In the genomic region with DNA sequence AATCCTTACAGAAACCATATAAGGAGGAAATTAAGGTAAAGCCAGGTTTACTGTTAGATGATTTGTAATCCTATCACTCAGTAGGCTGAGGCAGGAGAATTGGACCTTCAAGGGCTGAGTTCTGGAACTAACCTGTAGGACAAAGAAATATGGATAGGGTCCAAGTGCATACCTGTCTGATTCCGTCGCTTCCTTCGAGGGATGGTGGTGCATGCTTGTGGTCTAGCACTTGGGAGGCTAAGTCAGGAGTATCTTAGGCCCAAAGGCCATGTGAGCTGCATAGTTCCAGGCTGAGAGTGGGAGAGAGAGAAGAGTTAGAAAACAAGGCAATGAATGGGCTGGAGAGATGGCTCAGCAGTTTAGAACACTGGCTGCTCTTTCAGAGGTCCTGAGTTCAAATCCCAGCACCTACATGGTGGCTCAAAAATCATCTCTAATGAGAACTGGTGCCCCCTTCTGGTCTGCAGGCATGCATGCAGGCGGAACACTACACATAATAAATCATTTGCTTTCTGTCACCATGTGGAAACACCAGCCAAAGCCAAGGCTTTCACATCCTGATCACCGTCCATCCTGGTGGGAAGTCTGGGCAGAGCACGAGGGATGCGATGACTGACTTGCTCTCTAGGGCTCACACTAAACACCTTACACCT, we compare ENCODE assay signal across 8 mouse cellular contexts. TPM values are rescaled to one million over a fixed set of nuclear protein-coding genes. Genes with fewer than 3 reads are reported as not detected.
DNase-seq lines count a peak whose midpoint lies in the region; ATAC-seq and TF ChIP-seq lines count a peak whose summit lies in the region.

No protein-coding gene starts in this region.

- H3K9ac ChIP-seq in embryonic facial prominence, embryonic 14.5 days (ENCODE audit: low read depth, low read length) = no peak overlapping the region
- H3K9ac ChIP-seq in intestine, embryonic 15.5 days = no peak overlapping the region
- no peak overlapping the region for H3K9ac ChIP-seq in midbrain, embryonic 11.5 days (ENCODE audit: low read length)

- no peaks in the 10 kb centered on the region for H3K27me3 ChIP-seq in cerebellum, adult 2 months (ENCODE audit: control insufficient read depth, insufficient read depth, low read length)
- H3K27me3 ChIP-seq in embryonic facial prominence, embryonic 14.5 days (replicated peaks; ENCODE audit: control insufficient read depth, insufficient read depth, low read length) = no peaks in the 10 kb centered on the region
- no peaks in the 10 kb centered on the region for H3K27me3 ChIP-seq in intestine, embryonic 15.5 days (replicated peaks)
- no peaks in the 10 kb centered on the region for H3K27me3 ChIP-seq in midbrain, embryonic 11.5 days (ENCODE audit: control insufficient read depth, insufficient read depth, low read length)

- H3K27ac ChIP-seq in cerebellum, adult 2 months (ENCODE audit: insufficient read depth, low read length) = no peak overlapping the region
- H3K27ac ChIP-seq in embryonic facial prominence, embryonic 14.5 days (replicated peaks; ENCODE audit: low read depth, low read length) = no peak overlapping the region
- no peak overlapping the region for H3K27ac ChIP-seq in intestine, embryonic 15.5 days
- no peak overlapping the region for H3K27ac ChIP-seq in midbrain, embryonic 11.5 days (ENCODE audit: low read depth, low read length)

- peak in 1 of 2 experiments; percentile 21 for DNase-seq in cerebellum, adult 2 months
- peak; percentile 67 for DNase-seq in A20 (ENCODE audit: low read depth, low spot score)
- no peak for DNase-seq in embryonic facial prominence, embryonic 14.5 days (ENCODE audit: low spot score)
- peak; percentile 86 for DNase-seq in midbrain, embryonic 11.5 days (ENCODE audit: low spot score, missing footprints)
- peak; percentile 56 for DNase-seq in thymus, postnatal 4 days
- DNase-seq in layer of hippocampus, postnatal 25 days (ENCODE audit: extremely low spot score in 1 of 2, low spot score in 1 of 2) = no peak

- 90% methylated on average over 7 of the region's 7 CpGs for WGBS in cerebellum, adult 2 months
- WGBS in embryonic facial prominence, embryonic 14.5 days = 96% methylated on average over 7 of the region's 7 CpGs
- 96% methylated on average over 7 of the region's 7 CpGs for WGBS in intestine, embryonic 15.5 days
- WGBS in midbrain, embryonic 11.5 days = 96% methylated on average over 7 of the region's 7 CpGs

- H3K4me3 ChIP-seq in cerebellum, adult 2 months (replicated peaks; ENCODE audit: insufficient read depth, low read depth, low read length) = no peak overlapping the region
- H3K4me3 ChIP-seq in embryonic facial prominence, embryonic 14.5 days (ENCODE audit: low read depth, low read length) = peak overlapping the region; percentile 65
- H3K4me3 ChIP-seq in intestine, embryonic 15.5 days (replicated peaks) = peak overlapping the region; percentile 64
- no peak overlapping the region for H3K4me3 ChIP-seq in midbrain, embryonic 11.5 days (ENCODE audit: low read depth, low read length)

- no peak for ATAC-seq in cerebellum, adult (ENCODE audit: insufficient number of reproducible peaks, low FRiP score, low TSS enrichment)
- ATAC-seq in embryonic facial prominence, embryonic 14.5 days (ENCODE audit: low read depth) = no peak
- no peak for ATAC-seq in intestine, embryonic 15.5 days
- ATAC-seq in midbrain, embryonic 11.5 days (ENCODE audit: low FRiP score) = no peak

- H3K4me1 ChIP-seq in cerebellum, adult 2 months (ENCODE audit: control insufficient read depth, insufficient read depth, low read length) = peaks cover 5% of the 10 kb centered on the region; the same call in 1 of the 2 replicates
- peaks cover 14% of the 10 kb centered on the region for H3K4me1 ChIP-seq in embryonic facial prominence, embryonic 14.5 days (ENCODE audit: control insufficient read depth, insufficient read depth, low read length)
- H3K4me1 ChIP-seq in intestine, embryonic 15.5 days (replicated peaks) = peaks cover 8% of the 10 kb centered on the region
- H3K4me1 ChIP-seq in midbrain, embryonic 11.5 days (ENCODE audit: control insufficient read depth, insufficient read depth, low read length) = peaks cover 10% of the 10 kb centered on the region

- TF ChIP-seq CTCF in cerebellum, adult 2 months (IDR thresholded peaks at IDR 0.05; ENCODE audit: borderline replicate concordance, insufficient read depth, low read depth, low read length) = peak; percentile 27; the same call in 1 of the 2 replicates

- H3K9me3 ChIP-seq in embryonic facial prominence, embryonic 14.5 days (ENCODE audit: control insufficient read depth, low read length) = peaks cover 9% of the 10 kb centered on the region
- no peaks in the 10 kb centered on the region for H3K9me3 ChIP-seq in intestine, embryonic 15.5 days
- H3K9me3 ChIP-seq in midbrain, embryonic 11.5 days (ENCODE audit: control insufficient read depth, low read length) = peaks cover 2% of the 10 kb centered on the region; the same call in 1 of the 2 replicates

- peak overlapping the region; percentile 78 for H3K4me2 ChIP-seq in embryonic facial prominence, embryonic 14.5 days (ENCODE audit: low read depth, low read length)
- H3K4me2 ChIP-seq in intestine, embryonic 15.5 days (replicated peaks) = peak overlapping the region; percentile 94
- peak overlapping the region; percentile 91; the same call in 1 of the 2 replicates for H3K4me2 ChIP-seq in midbrain, embryonic 11.5 days

- peaks cover 15% of the 10 kb centered on the region for H3K36me3 ChIP-seq in embryonic facial prominence, embryonic 14.5 days (ENCODE audit: control insufficient read depth, insufficient read depth, low read length)
- H3K36me3 ChIP-seq in intestine, embryonic 15.5 days = no peaks in the 10 kb centered on the region
- H3K36me3 ChIP-seq in midbrain, embryonic 11.5 days (ENCODE audit: control insufficient read depth, insufficient read depth, low read length) = peaks cover 2% of the 10 kb centered on the region; the same call in 1 of the 2 replicates

- TF ChIP-seq POLR2A in cerebellum, adult 2 months (IDR thresholded peaks at IDR 0.05; ENCODE audit: borderline replicate concordance, insufficient read depth, low read length) = no peak

RNA-seq across cellular contexts. Expression of a gene that starts 1.3 kb away (rescaled TPM):
- polyA plus RNA-seq in cerebellum, adult 2 months (2012; rRNA removed) = 276 and 289 TPM in 2 replicates
- 138 and 141 TPM in 2 replicates for polyA plus RNA-seq in embryonic facial prominence, embryonic 14.5 days (2014; fragmentation: Nextera tagmentation; extraction: Ambion mirVana)
- polyA plus RNA-seq in intestine, embryonic 15.5 days (2015; fragmentation: Nextera tagmentation; extraction: Ambion mirVana) = 159 and 170 TPM in 2 replicates
- polyA plus RNA-seq in midbrain, embryonic 11.5 days (2014; fragmentation: Nextera tagmentation; extraction: Ambion mirVana) = 105 and 112 TPM in 2 replicates
- 100 to 1,000 TPM; 144 to 151 TPM for total RNA-seq in layer of hippocampus, postnatal 25 days (2021)

RNA-seq across cellular contexts. Expression of a gene that starts 29.9 kb away (rescaled TPM):
- 104 and 109 TPM in 2 replicates for polyA plus RNA-seq in cerebellum, adult 2 months (2012; rRNA removed)
- polyA plus RNA-seq in embryonic facial prominence, embryonic 14.5 days (2014; fragmentation: Nextera tagmentation; extraction: Ambion mirVana) = 5.0 and 7.2 TPM in 2 replicates
- 1.8 and 2.1 TPM in 2 replicates for polyA plus RNA-seq in intestine, embryonic 15.5 days (2015; fragmentation: Nextera tagmentation; extraction: Ambion mirVana)
- polyA plus RNA-seq in midbrain, embryonic 11.5 days (2014; fragmentation: Nextera tagmentation; extraction: Ambion mirVana) = 1.2 and 1.6 TPM in 2 replicates
- total RNA-seq in layer of hippocampus, postnatal 25 days (2021) = 100 to 1,000 TPM; 139 to 188 TPM

RNA-seq across cellular contexts. Expression of a gene that starts 35.4 kb away (rescaled TPM):
- 669 and 677 TPM in 2 replicates for polyA plus RNA-seq in cerebellum, adult 2 months (2012; rRNA removed)
- polyA plus RNA-seq in embryonic facial prominence, embryonic 14.5 days (2014; fragmentation: Nextera tagmentation; extraction: Ambion mirVana) = 346 and 352 TPM in 2 replicates
- 336 and 340 TPM in 2 replicates for polyA plus RNA-seq in intestine, embryonic 15.5 days (2015; fragmentation: Nextera tagmentation; extraction: Ambion mirVana)
- 430 and 435 TPM in 2 replicates for polyA plus RNA-seq in midbrain, embryonic 11.5 days (2014; fragmentation: Nextera tagmentation; extraction: Ambion mirVana)
- 100 to 1,000 TPM; 670 to 704 TPM for total RNA-seq in layer of hippocampus, postnatal 25 days (2021)

RNA-seq across cellular contexts. Expression of a gene that starts 42.4 kb away (rescaled TPM):
- 57.3 and 64.8 TPM in 2 replicates for polyA plus RNA-seq in cerebellum, adult 2 months (2012; rRNA removed)
- polyA plus RNA-seq in embryonic facial prominence, embryonic 14.5 days (2014; fragmentation: Nextera tagmentation; extraction: Ambion mirVana) = 10.4 and 11.9 TPM in 2 replicates
- 13.4 and 14.3 TPM in 2 replicates for polyA plus RNA-seq in intestine, embryonic 15.5 days (2015; fragmentation: Nextera tagmentation; extraction: Ambion mirVana)
- polyA plus RNA-seq in midbrain, embryonic 11.5 days (2014; fragmentation: Nextera tagmentation; extraction: Ambion mirVana) = 9.3 and 9.9 TPM in 2 replicates
- 10 to 100 TPM; 42.4 to 49.6 TPM for total RNA-seq in layer of hippocampus, postnatal 25 days (2021)

RNA-seq across cellular contexts. Expression of a gene that starts 46.7 kb away (rescaled TPM):
- polyA plus RNA-seq in cerebellum, adult 2 months (2012; rRNA removed) = 958 and 983 TPM in 2 replicates
- polyA plus RNA-seq in embryonic facial prominence, embryonic 14.5 days (2014; fragmentation: Nextera tagmentation; extraction: Ambion mirVana) = 255 and 263 TPM in 2 replicates
- polyA plus RNA-seq in intestine, embryonic 15.5 days (2015; fragmentation: Nextera tagmentation; extraction: Ambion mirVana) = 241 and 282 TPM in 2 replicates
- polyA plus RNA-seq in midbrain, embryonic 11.5 days (2014; fragmentation: Nextera tagmentation; extraction: Ambion mirVana) = 258 and 288 TPM in 2 replicates
- 1,000 to 10,000 TPM; 1,178 to 1,233 TPM for total RNA-seq in layer of hippocampus, postnatal 25 days (2021)

Comparison
In these comparisons a context has a peak if more than half of its experiments do, and no peak if none do; other contexts are left out.
1. DNase-seq: peak in A20 (single experiment), midbrain, embryonic 11.5 days (single experiment) and thymus, postnatal 4 days (single experiment); none in embryonic facial prominence, embryonic 14.5 days (single experiment) and layer of hippocampus, postnatal 25 days (0 of 2).
2. H3K4me3 ChIP-seq: peak in embryonic facial prominence, embryonic 14.5 days (single experiment) and intestine, embryonic 15.5 days (single experiment); none in cerebellum, adult 2 months (single experiment) and midbrain, embryonic 11.5 days (single experiment).
3. RNA of a gene that starts 29.9 kb away (polyA plus RNA-seq): 104 to 109 TPM in cerebellum, adult 2 months; 5.0 to 7.2 TPM in embryonic facial prominence, embryonic 14.5 days, 1.8 to 2.1 TPM in intestine, embryonic 15.5 days and 1.2 to 1.6 TPM in midbrain, embryonic 11.5 days; every median in the first group is over 10 times any median in the second.
4. Peak in every context shown above with its lines, with median percentiles within 50 percentile points of each other: H3K4me2 ChIP-seq.